In the genomic region with DNA sequence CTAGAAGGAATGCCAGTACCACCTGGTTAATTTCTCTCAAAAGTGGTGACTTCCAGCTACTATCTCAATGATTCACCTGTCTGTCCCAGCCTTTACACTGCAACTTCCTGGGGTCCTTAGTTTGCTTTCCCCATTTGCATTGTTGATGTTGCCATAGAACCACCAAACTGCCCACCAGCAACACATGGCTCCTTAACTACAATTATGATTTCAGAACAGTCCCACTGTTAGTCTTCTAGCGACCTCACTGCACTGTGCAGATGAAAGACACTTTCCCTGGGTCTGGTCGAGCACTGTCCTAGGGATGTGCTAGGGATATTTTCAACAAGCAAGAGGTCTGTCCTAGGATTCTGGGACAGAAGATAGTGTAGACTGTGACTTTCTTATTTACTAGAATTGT, we compare ENCODE assay signal across 8 mouse cellular contexts. TPM values are rescaled to one million over a fixed set of nuclear protein-coding genes. Genes with fewer than 3 reads are reported as not detected.
A peak's percentile ranks its signal among the peaks of the same experiment; 100 is the strongest.
DNase-seq lines count a peak whose midpoint lies in the region; ATAC-seq and TF ChIP-seq lines count a peak whose summit lies in the region.

A gene (minus strand): TSS at position 101 of the 400 bp plus-strand sequence.

- peak within 1 kb of the TSS; percentile 97 for H3K27ac ChIP-seq in kidney, adult 2 months (ENCODE audit: insufficient read depth, low read depth, low read length)
- peak within 1 kb of the TSS; percentile 98 for H3K27ac ChIP-seq in intestine, embryonic 14.5 days (ENCODE audit: low read depth)

- peak within 1 kb of the TSS; percentile 91 for H3K4me3 ChIP-seq in kidney, adult 2 months (ENCODE audit: insufficient read depth, low read depth, low read length)
- H3K4me3 ChIP-seq in intestine, embryonic 14.5 days (ENCODE audit: low read depth, low read length) = peak within 1 kb of the TSS; percentile 80

- TF ChIP-seq POLR2A in kidney, adult 2 months (IDR thresholded peaks at IDR 0.05; ENCODE audit: low read depth, low read length) = no peak

- H3K9me3 ChIP-seq in intestine, embryonic 14.5 days (ENCODE audit: control insufficient read depth, low read length) = no peaks in the 10 kb centered on the region

- ATAC-seq in intestine, embryonic 14.5 days (replicated peaks; ENCODE audit: low FRiP score, low TSS enrichment, low read depth) = no peak
- ATAC-seq in megakaryocyte progenitor cell, adult 5-6 weeks (replicated peaks; ENCODE audit: poor library complexity) = no peak

- DNase-seq in kidney, adult 2 months = no peak
- DNase-seq in kidney, adult 9 months = no peak
- no peak for DNase-seq in adrenal gland, postnatal 14 days
- no peak for DNase-seq in gastrocnemius, postnatal 10 days
- no peak for DNase-seq in intestine, embryonic 14.5 days (ENCODE audit: low spot score)
- no peak for DNase-seq in cerebellum, adult 11 months
- no peak for DNase-seq in ovary, postnatal 36 days (ENCODE audit: low spot score)

- no peaks in the 10 kb centered on the region for H3K27me3 ChIP-seq in kidney, adult 2 months (replicated peaks; ENCODE audit: control insufficient read depth, insufficient read depth, low read length)
- no peaks in the 10 kb centered on the region for H3K27me3 ChIP-seq in intestine, embryonic 14.5 days (replicated peaks; ENCODE audit: control insufficient read depth, insufficient read depth, low read length)

- peak within 1 kb of the TSS; percentile 78 for H3K4me2 ChIP-seq in intestine, embryonic 14.5 days (ENCODE audit: low read length)

- H3K9ac ChIP-seq in intestine, embryonic 14.5 days (ENCODE audit: low read length) = peak within 1 kb of the TSS; percentile 88

- TF ChIP-seq CTCF in kidney, adult 2 months (conservative IDR thresholded peaks at IDR 0.05; ENCODE audit: insufficient read depth, insufficient read length, low read depth, low read length) = no peak

- 83% methylated on average over 2 of the region's 2 CpGs for WGBS in kidney, adult 2 months
- WGBS in intestine, embryonic 14.5 days = 72% methylated on average over 2 of the region's 2 CpGs

- H3K36me3 ChIP-seq in kidney, adult 2 months (ENCODE audit: control insufficient read depth, insufficient read depth, low read length) = no peaks in the 10 kb centered on the region
- H3K36me3 ChIP-seq in intestine, embryonic 14.5 days (ENCODE audit: control insufficient read depth, insufficient read depth, low read length) = peaks cover 17% of the 10 kb centered on the region

- H3K4me1 ChIP-seq in kidney, adult 2 months (ENCODE audit: control insufficient read depth, insufficient read depth, low read length) = no peaks in the 10 kb centered on the region; the same call in 1 of the 2 replicates
- peaks cover 23% of the 10 kb centered on the region for H3K4me1 ChIP-seq in intestine, embryonic 14.5 days (replicated peaks; ENCODE audit: control insufficient read depth, insufficient read depth, low read length)

RNA-seq across cellular contexts. Expression of the gene that starts here (rescaled TPM):
- polyA plus RNA-seq in kidney, adult 2 months (2012; rRNA removed) = 115 and 122 TPM in 2 replicates
- total RNA-seq in adrenal gland, postnatal 14 days (2021) = 122 and 146 TPM in 2 replicates
- total RNA-seq in gastrocnemius, postnatal 10 days (2021) = 100 to 1,000 TPM; 137 to 146 TPM
- 246 and 275 TPM in 2 replicates for polyA plus RNA-seq in intestine, embryonic 14.5 days (2014; fragmentation: Nextera tagmentation; extraction: Ambion mirVana)
- 127 and 134 TPM in 2 replicates for total RNA-seq in megakaryocyte progenitor cell, adult 5-6 weeks (2015)
- 209 TPM in 2 replicates for total RNA-seq in megakaryocyte progenitor cell, adult 5-6 weeks (2017)
